Mouse (Mus musculus) liver, embryonic 15.5 days (tissue): ENCODE data around the gene Gcdh. TPM values are rescaled to one million over a fixed set of nuclear protein-coding genes. Genes with fewer than 3 reads are reported as not detected.
"Not testable (repeated sequence)": the region's sequence is repeated elsewhere in the genome, so short reads cannot be mapped to it uniquely, and the experiment has no call there.

Experiments used
- ATAC-seq: fragments of 200-750 bp; cut with Nextera tagmentation; 2 replicates; pipeline ENCODE4 v1.8.0; 2017; ENCODE audit warnings: moderate number of reproducible peaks, mild to moderate bottlenecking, moderate library complexity; ENCODE audit not compliant: insufficient read depth
- H3K27ac ChIP-seq: fragments of 300-500 bp; sonication (generic); replicated peaks from 2 replicates; pipeline ENCODE4 v1.5.1; 2015; ENCODE audit warnings: mild to moderate bottlenecking, inconsistent platforms
- H3K27me3 ChIP-seq: fragments of 300-500 bp; sonication (generic); 2 replicates; pipeline ENCODE4 v1.6.1; 2015; ENCODE audit warnings: mild to moderate bottlenecking, inconsistent platforms
- H3K36me3 ChIP-seq: fragments of 300-500 bp; sonication (generic); replicated peaks from 2 replicates; pipeline ENCODE4 v1.6.1; 2015; ENCODE audit warnings: moderate library complexity, mild to moderate bottlenecking, inconsistent platforms
- H3K4me1 ChIP-seq: fragments of 300-500 bp; sonication (generic); replicated peaks from 2 replicates; pipeline ENCODE4 v1.6.1; 2015; ENCODE audit warnings: inconsistent platforms
- H3K4me2 ChIP-seq: fragments of 300-500 bp; sonication (generic); 2 replicates; pipeline ENCODE4 v1.6.1; 2015; ENCODE audit warnings: moderate library complexity, mild to moderate bottlenecking, inconsistent platforms
- H3K4me3 ChIP-seq: fragments of 300-500 bp; sonication (generic); replicated peaks from 2 replicates; pipeline ENCODE4 v1.5.1; 2015; ENCODE audit warnings: mild to moderate bottlenecking, inconsistent platforms
- H3K9ac ChIP-seq: fragments of 300-500 bp; sonication (generic); 2 replicates; pipeline ENCODE4 v1.6.1; 2015; ENCODE audit warnings: moderate library complexity, mild to moderate bottlenecking, inconsistent platforms
- H3K9me3 ChIP-seq: fragments of 300-500 bp; sonication (generic); replicated peaks from 2 replicates; pipeline ENCODE4 v1.6.1; 2016; ENCODE audit warnings: inconsistent platforms
- WGBS: fragments of 180-500 bp; shearing (Covaris S2); methylation state at CpG from one replicate; pipeline ENCODE4 v1.1.7; 2015; ENCODE audit warnings: mixed read lengths; ENCODE audit not compliant: insufficient replicate concordance; 5-methylcytosine and 5-hydroxymethylcytosine counted together
- polyA plus RNA-seq: library from polyadenylated mRNA; unstranded; fragments of >200 nt; fragmentation: Nextera tagmentation; extraction: Ambion mirVana; gene quantifications from 2 replicates; pipeline ENCODE4 v1.2.1, GENCODE M21; 2015

Gene Gcdh
- polyA plus RNA-seq, 1 experiment from 2014 or later: 55.1 TPM

DNA sequence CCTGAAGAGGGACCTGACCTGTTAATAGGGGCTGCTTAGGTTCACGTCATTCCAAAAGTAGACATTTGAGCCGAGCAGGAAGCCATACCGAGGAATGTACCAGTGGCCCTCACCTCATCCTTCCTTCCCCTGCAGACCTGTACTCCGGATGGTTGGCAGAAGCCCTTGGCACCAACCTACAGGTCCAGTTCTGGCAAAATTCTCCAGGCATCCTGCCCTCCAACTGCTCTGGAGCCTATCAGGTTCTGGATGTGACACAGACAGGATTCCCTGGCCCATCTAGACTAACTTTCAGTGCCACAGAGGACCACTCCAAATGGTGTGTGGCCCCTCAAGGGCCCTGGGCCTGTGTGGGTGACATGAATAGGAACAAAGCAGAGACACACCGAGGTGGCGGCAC, 16.8 kb upstream of the Gcdh start:
- H3K9ac ChIP-seq: no peak overlapping the region
- 79% methylated on average over 6 of the region's 6 CpGs for whole genome bisulfite sequencing
- H3K4me1 ChIP-seq: peaks cover 68% of the 10 kb centered on the region
- H3K36me3 ChIP-seq: peaks cover 34% of the 10 kb centered on the region
- H3K4me2 ChIP-seq: peak overlapping the region; percentile 88
- H3K27ac ChIP-seq: no peak overlapping the region
- no peak for ATAC-seq
- H3K9me3 ChIP-seq: no peaks in the 10 kb centered on the region
- H3K4me3 ChIP-seq: peak overlapping the region; percentile 67; the same call in 1 of the 2 replicates
- H3K27me3 ChIP-seq: peaks cover 33% of the 10 kb centered on the region

DNA sequence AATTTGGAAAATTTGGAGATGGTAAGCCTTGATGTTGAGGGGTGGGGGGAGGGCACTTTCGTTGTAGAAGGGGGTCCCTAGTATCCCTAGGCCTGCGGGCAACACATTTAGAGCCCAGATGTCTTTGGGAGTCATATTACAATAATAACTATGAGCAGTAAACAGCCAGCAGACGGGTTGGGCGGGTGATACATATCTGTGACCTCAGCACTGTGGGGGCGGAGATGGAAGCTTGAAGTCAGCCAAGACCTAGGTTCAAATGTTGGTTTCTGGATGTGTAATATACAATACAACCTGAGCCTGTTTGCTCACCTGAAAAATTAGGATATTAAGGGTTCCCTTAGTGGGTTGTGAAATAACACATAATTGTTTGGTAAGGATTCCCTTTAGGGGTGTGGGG, 16.2 kb upstream of the Gcdh start:
- 50% methylated on average over 5 of the region's 5 CpGs for WGBS
- Histone ChIP-seq H3K27ac (peak overlapping the region; percentile 88), H3K4me1 (peaks cover 74% of the 10 kb centered on the region), H3K9me3 (no peaks in the 10 kb centered on the region), H3K27me3 (peaks cover 30% of the 10 kb centered on the region), H3K4me2 (peak overlapping the region; percentile 88), H3K9ac (peak overlapping the region; percentile 81), H3K4me3 (peak overlapping the region; percentile 67), H3K36me3 (peaks cover 40% of the 10 kb centered on the region)
- no peak for ATAC-seq

DNA sequence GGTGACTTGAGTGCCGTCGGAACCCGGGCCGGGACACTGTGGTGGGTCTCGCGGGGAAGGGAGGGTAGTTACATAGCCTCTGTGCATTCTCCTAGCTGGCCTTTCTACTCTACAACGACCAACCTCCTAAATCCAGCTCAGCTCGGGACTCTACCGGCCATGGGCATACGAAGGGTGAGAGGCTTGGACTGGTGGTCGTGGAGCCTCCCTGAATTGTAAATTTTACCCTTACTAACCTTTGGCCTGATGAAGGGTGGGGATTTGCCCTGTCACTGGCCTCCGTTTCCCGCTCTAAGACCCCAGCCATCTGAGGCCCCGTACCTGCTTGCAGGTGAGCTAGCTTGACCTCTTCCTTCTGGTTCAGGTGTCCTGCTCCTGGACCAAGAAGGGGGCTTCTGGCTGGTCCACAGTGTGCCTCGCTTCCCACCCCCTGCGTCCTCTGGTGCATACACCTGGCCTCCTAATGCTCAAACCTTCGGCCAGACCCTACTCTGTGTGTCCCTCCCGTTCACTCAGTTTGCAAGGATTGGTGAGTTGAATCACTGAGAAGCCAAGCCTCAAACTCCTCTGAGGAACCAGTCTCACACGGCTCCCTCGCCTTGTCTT, 15.5 kb upstream of the Gcdh start:
- H3K4me2 ChIP-seq: peak overlapping the region; percentile 88
- peak overlapping the region; percentile 67 for H3K4me3 ChIP-seq
- H3K9ac ChIP-seq: peak overlapping the region; percentile 81
- 48% methylated on average over 20 of the region's 20 CpGs for WGBS
- H3K27me3 ChIP-seq: peaks cover 30% of the 10 kb centered on the region
- peak overlapping the region; percentile 88 for H3K27ac ChIP-seq
- ATAC-seq: no peak; the same call in 1 of the 2 replicates
- peaks cover 80% of the 10 kb centered on the region for H3K4me1 ChIP-seq
- H3K36me3 ChIP-seq: peaks cover 46% of the 10 kb centered on the region
- no peaks in the 10 kb centered on the region for H3K9me3 ChIP-seq

DNA sequence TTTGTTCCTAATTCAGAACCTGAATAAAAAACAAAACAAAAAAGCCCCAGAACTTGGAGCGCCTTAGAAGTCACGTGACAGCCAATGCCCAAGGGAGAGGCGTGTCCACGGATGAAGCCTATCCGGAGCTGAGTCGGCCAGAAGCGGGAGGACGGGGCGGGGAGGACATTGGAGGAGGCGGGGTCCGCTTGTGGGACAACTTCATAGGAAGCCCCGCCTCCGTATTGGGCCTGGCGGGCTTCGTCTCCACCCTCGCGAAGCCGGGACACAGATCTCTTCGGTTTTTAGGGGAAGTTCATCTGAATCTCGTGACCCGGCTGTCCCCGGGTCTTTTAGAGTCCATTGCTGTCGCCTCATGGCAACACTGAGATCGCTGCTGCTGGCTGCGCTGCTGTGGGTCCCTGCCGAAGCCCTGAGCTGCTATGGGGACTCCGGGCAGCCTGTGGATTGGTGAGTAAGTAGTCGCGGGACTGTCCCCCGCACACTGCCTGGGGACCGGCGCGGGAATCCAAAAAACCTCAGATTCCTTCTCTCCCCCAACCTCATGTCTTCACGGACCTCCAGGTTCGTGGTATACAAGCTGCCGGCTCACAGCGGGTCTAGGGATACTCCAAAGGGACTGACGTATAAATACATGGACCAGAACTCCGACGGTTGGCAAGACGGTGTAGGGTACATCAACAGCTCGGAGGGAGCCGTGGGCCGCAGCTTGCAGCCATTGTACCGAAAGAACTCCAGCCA, 14.9 kb upstream of the Gcdh start, which contains the start of gene Dnase2a:
TSS of gene Dnase2a (plus strand) at position 140 of the 741 bp plus-strand sequence.
- Histone ChIP-seq H3K4me2 (peak within 1 kb of the TSS; percentile 88), H3K27ac (peak within 1 kb of the TSS; percentile 88), H3K9ac (peak within 1 kb of the TSS; percentile 81), H3K9me3 (no peaks in the 10 kb centered on the region), H3K4me3 (peak within 1 kb of the TSS; percentile 67), H3K27me3 (peaks cover 26% of the 10 kb centered on the region), H3K36me3 (peaks cover 53% of the 10 kb centered on the region), H3K4me1 (peaks cover 80% of the 10 kb centered on the region)
- under 1% methylated on average over 45 of the region's 45 CpGs for WGBS
- peak; percentile 90 for ATAC-seq

DNA sequence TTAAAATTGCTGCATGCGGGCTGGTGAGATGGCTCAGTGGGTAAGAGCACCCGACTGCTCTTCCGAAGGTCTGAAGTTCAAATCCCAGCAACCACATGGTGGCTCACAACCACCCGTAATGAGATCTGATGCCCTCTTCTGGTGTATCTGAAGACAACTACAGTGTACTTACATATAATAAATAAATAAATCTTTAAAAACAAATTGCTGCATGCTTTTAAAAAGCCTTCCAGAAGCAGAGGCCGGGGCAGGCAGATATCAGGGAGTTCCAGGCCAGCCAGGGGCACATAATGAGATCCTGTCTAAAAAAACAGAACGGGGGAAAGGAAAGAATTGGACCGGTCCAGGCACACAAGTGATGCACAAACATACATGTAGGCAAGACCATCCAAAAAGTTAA, 14.3 kb upstream of the Gcdh start:
- Histone ChIP-seq H3K27ac (peak overlapping the region; percentile 88), H3K4me2 (peak overlapping the region; percentile 88), H3K4me3 (peak overlapping the region; percentile 67), H3K27me3 (peaks cover 22% of the 10 kb centered on the region), H3K4me1 (peaks cover 76% of the 10 kb centered on the region), H3K9ac (0 out of 2 replicates have a peak overlapping the region, but pooled peaks have one; percentile 81), H3K36me3 (peaks cover 56% of the 10 kb centered on the region)
- ATAC-seq: peak; percentile 2; the same call in 1 of the 2 replicates
- H3K9me3 ChIP-seq: not testable (repeated sequence)
- WGBS: 11% methylated on average over 7 of the region's 7 CpGs

DNA sequence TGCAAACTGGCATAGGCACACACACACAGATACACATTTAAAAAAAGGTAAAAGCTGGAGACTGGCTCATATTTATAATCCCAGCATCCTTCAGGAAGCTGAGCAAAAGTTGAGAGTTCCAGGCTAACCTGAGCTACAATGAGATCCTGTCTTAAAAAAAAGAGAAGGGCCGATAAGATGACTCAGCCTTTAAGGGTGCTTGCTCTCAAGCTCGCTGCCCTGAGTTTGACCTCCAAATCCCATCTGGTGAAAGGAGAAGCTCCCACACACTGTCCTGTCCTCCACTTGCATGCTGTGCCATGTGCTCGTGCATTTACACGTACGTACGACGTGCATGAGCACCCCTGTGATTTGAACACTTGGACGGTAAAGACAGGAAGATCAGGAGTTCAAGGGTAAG, 13.8 kb upstream of the Gcdh start:
- no peaks in the 10 kb centered on the region for H3K9me3 ChIP-seq
- H3K4me1 ChIP-seq: peaks cover 72% of the 10 kb centered on the region
- H3K27me3 ChIP-seq: peaks cover 17% of the 10 kb centered on the region
- H3K4me3 ChIP-seq: no peak overlapping the region
- H3K36me3 ChIP-seq: peaks cover 56% of the 10 kb centered on the region
- WGBS: 54% methylated on average over 8 of the region's 8 CpGs
- no peak for ATAC-seq
- no peak overlapping the region for H3K9ac ChIP-seq
- H3K27ac ChIP-seq: peak overlapping the region; percentile 88
- peak overlapping the region; percentile 88; the same call in 1 of the 2 replicates for H3K4me2 ChIP-seq

DNA sequence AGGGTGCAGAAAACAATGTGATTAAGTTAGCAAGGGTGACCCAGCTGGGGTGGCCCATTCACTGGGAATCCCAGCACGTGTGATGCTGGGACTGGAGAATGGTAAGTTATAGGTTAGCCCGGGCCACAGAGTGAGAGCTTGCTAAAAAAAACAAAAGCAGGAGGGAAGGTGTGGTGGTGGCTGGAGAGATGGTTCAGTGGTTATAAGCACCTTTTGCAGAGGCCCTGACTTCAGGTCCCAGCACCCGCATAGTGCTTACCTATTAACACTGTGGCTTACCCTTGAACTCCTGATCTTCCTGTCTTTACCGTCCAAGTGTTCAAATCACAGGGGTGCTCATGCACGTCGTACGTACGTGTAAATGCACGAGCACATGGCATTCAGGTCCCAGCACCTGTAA, 13.3 kb upstream of the Gcdh start:
- H3K36me3 ChIP-seq: peaks cover 56% of the 10 kb centered on the region

DNA sequence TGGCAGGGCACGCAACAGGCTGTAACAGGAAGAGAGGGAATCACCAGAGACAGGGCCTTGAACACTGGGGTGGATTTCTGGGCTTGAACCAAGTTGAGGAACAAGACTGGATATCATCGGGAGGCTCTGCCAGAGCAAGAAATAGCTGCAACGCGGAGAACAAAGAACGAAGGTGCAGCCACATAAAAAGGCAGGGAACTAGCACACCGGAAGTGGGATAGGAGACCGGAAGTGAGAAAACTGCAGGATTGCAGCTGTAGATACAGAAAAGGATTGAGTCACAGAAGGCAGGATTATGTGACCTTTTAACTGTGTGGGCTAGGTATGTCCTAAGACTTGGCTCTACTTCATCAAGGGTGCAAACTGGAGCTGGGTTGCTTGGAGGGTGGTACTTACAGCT, 10.6 kb upstream of the Gcdh start:
- WGBS: 83% methylated on average over 7 of the region's 7 CpGs

More for the DNA sequence above, 13.3 kb upstream of the Gcdh start:
- H3K27me3 ChIP-seq: peaks cover 12% of the 10 kb centered on the region
- no peaks in the 10 kb centered on the region for H3K9me3 ChIP-seq
- peak overlapping the region; percentile 88; the same call in 1 of the 2 replicates for H3K4me2 ChIP-seq
- H3K9ac ChIP-seq: no peak overlapping the region
- peak overlapping the region; percentile 88 for H3K27ac ChIP-seq
- no peak overlapping the region for H3K4me3 ChIP-seq
- peaks cover 67% of the 10 kb centered on the region for H3K4me1 ChIP-seq
- ATAC-seq: no peak
- WGBS: 84% methylated on average over 9 of the region's 9 CpGs

DNA sequence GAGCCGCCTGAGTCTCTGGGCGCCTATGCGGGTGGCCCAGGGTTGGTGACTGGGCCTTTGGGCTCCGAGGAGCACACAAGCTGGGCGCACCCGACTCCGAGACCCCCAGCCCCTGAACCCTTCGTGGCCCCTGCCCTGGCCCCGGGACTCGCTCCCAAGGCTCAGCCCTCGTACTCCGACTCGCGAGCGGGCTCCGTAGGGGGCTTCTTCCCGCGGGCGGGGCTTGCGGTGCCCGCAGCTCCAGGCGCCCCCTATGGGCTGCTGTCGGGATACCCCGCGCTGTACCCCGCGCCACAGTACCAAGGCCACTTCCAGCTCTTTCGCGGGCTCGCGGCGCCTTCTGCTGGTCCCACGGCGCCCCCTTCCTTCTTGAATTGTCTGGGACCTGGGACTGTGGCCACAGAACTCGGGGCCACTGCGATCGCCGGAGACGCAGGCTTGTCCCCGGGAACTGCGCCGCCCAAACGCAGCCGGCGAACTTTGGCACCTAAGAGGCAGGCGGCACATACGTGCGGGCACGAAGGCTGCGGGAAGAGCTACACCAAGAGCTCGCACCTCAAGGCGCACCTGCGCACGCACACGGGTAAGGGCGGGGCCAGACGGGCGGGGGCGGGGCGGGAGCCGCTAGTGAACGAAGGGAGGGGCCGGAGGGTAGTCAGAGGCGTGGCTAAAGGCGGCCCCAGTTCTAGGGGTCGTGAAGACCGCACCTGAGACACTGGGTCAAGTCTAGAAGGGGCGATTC, 9.4 kb upstream of the Gcdh start:
- Histone ChIP-seq H3K4me1 (peaks cover 76% of the 10 kb centered on the region), H3K9ac (peak overlapping the region; percentile 97), H3K4me2 (peak overlapping the region; percentile 92), H3K36me3 (peaks cover 43% of the 10 kb centered on the region), H3K27me3 (no peaks in the 10 kb centered on the region), H3K27ac (peak overlapping the region; percentile 99), H3K4me3 (peak overlapping the region; percentile 88), H3K9me3 (no peaks in the 10 kb centered on the region)
- under 1% methylated on average over 68 of the region's 68 CpGs for WGBS
- peak; percentile 71 for ATAC-seq

More for the DNA sequence above, 10.6 kb upstream of the Gcdh start:
- Histone ChIP-seq H3K9me3 (no peaks in the 10 kb centered on the region), H3K36me3 (peaks cover 43% of the 10 kb centered on the region), H3K4me1 (peaks cover 76% of the 10 kb centered on the region), H3K27ac (peak overlapping the region; percentile 88), H3K9ac (0 out of 2 replicates have a peak overlapping the region, but pooled peaks have one; percentile 16), H3K27me3 (0 out of 2 replicates have a peak, but pooled peaks cover under 1% of the 10 kb centered on the region), H3K4me3 (peak overlapping the region; percentile 88), H3K4me2 (peak overlapping the region; percentile 92)
- no peak for ATAC-seq

DNA sequence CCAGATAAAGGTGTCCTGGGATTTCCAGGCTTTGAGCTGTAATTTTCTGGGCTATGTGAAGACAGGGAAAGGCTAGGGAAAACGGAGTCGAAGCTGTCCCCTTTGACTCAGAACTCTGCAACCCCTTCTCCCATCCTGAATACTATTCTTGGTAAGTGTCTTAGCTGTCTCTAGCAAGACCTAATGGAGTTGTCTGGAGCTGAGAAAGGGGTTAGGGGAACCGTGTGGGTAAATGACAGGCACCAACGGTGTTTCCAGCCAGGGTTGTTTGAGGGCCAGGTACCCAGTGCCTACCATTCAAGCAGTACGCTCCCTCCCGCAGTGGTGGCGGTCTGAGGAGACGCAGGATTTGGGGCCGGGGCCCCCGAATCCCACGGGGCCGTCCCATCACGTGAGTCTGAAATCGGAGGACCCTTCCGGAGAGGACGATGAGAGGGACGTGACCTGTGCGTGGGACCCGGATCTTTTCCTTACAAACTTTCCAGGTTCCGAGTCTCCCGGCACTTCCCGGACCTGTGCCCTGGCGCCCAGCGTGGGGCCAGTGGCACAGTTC, 8.7 kb upstream of the Gcdh start:
- H3K9me3 ChIP-seq: no peaks in the 10 kb centered on the region
- H3K4me2 ChIP-seq: peak overlapping the region; percentile 92
- H3K27ac ChIP-seq: peak overlapping the region; percentile 99
- peaks cover 76% of the 10 kb centered on the region for H3K4me1 ChIP-seq
- 1% methylated on average over 24 of the region's 24 CpGs for WGBS
- H3K4me3 ChIP-seq: peak overlapping the region; percentile 88
- ATAC-seq: no peak
- no peaks in the 10 kb centered on the region for H3K27me3 ChIP-seq
- peaks cover 41% of the 10 kb centered on the region for H3K36me3 ChIP-seq
- peak overlapping the region; percentile 97 for H3K9ac ChIP-seq
